Mouse (Mus musculus) bone marrow macrophage, adult 2 months (primary cell): ENCODE measurements around the gene Gm13288.

Source experiments
- CTCF ChIP-seq: IDR thresholded peaks from 2 replicates; pipeline ENCODE4 v1.5.1; 2012; ENCODE audit warnings: low read depth, mild to moderate bottlenecking, low read length, moderate library complexity
- POLR2A ChIP-seq: IDR thresholded peaks from 2 replicates; pipeline ENCODE4 v1.6.1; 2012; ENCODE audit warnings: mild to moderate bottlenecking, low read depth, low read length, borderline replicate concordance

DNA sequence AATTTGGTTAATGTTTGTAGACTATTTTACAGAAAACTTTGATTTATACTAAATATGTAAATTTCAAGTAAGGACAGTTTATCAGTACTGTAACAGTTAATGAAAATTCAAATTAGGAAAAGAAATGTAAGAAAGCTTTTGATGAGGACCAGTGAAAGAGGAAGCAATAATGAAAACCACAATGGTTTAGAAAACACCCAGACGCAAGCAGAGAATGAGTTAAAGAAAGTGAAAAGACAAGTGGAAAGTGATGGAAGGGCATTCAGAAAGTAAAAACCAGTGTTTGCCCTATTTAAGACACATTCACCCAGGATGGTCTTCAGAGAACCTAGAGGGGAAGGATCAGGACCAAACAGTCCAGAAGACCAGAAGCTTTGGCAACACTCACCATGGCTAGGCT is 44.4 kb downstream of the Gm13288 start, which contains the start of gene Ifna1:
- no peak for TF ChIP-seq CTCF
- TF ChIP-seq POLR2A, result no peak
